Mouse (Mus musculus) thymus, adult 2 months (tissue): ENCODE measurements around the gene Thbs3.

Experiments
- CTCF ChIP-seq: fragments of 200-500 bp; IDR thresholded peaks from 2 replicates; pipeline ENCODE4 v1.5.1; 2012; ENCODE audit warnings: mild to moderate bottlenecking, control low read depth, low read length, moderate library complexity, borderline replicate concordance; ENCODE audit not compliant: control insufficient read depth, poor library complexity, insufficient read depth; ENCODE audit errors: extremely low read depth
- POLR2A ChIP-seq: fragments of 200-500 bp; IDR thresholded peaks from 2 replicates; pipeline ENCODE4 v1.6.1; 2012; ENCODE audit warnings: mild to moderate bottlenecking, low read length, control low read depth, moderate library complexity; ENCODE audit not compliant: control insufficient read depth, poor library complexity, insufficient read depth; ENCODE audit errors: extremely low read depth

DNA sequence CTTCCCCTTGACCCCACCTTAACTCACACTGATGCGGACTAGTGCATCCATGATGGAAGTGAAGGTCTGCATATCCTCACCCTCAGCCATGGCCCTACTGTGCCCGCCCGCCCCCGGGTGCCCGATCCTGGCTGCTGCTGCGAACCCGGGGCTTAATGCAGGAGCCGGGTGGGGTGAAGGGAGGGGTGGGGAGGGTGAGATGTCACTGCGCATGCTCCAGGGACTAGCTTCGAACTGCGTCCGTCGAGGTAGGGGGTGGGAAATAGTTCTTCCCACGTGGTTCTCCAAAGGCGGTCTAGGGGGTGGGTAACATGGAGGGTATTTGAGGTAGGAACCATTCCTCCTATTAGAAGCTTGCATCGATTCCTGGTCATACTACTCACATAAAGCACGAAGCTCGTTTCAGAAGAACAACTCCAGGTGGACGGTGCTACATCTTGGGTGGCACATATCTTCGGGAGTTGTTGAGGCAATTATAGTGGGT, 30.8 kb downstream of the Thbs3 start, which contains the start of gene Krtcap2:
- TF ChIP-seq POLR2A (no peak), CTCF (no peak)
